Mouse (Mus musculus) neural tube, embryonic 13.5 days (tissue): ENCODE results near the gene Impdh2. TPM values are rescaled to one million over a fixed set of nuclear protein-coding genes. Genes with fewer than 3 reads are reported as not detected.

Experiments
- ATAC-seq: fragments of 200-750 bp; cut with Nextera tagmentation; 2 replicates; pipeline ENCODE4 v1.8.0; 2017; ENCODE audit warnings: low read depth, mild to moderate bottlenecking, moderate TSS enrichment, moderate library complexity
- H3K27ac ChIP-seq: fragments of 300-500 bp; sonication (generic); replicated peaks from 2 replicates; pipeline ENCODE4 v1.5.1; 2015; ENCODE audit warnings: moderate library complexity, mild to moderate bottlenecking, inconsistent platforms
- H3K27me3 ChIP-seq: fragments of 300-500 bp; sonication (generic); 2 replicates; pipeline ENCODE4 v1.6.1; 2015; ENCODE audit warnings: mild to moderate bottlenecking, inconsistent platforms
- H3K36me3 ChIP-seq: fragments of 300-500 bp; sonication (generic); 2 replicates; pipeline ENCODE4 v1.6.1; 2015; ENCODE audit warnings: mild to moderate bottlenecking, inconsistent platforms
- H3K4me1 ChIP-seq: fragments of 300-500 bp; sonication (generic); replicated peaks from 2 replicates; pipeline ENCODE4 v1.6.1; 2015; ENCODE audit warnings: inconsistent platforms
- H3K4me2 ChIP-seq: fragments of 300-500 bp; sonication (generic); 2 replicates; pipeline ENCODE4 v1.6.1; 2015; ENCODE audit warnings: inconsistent platforms, mild to moderate bottlenecking, moderate library complexity
- H3K4me3 ChIP-seq: fragments of 300-500 bp; sonication (generic); 2 replicates; pipeline ENCODE4 v1.5.1; 2015; ENCODE audit warnings: mild to moderate bottlenecking, inconsistent platforms
- H3K9ac ChIP-seq: fragments of 300-500 bp; sonication (generic); 2 replicates; pipeline ENCODE4 v1.6.1; 2015; ENCODE audit warnings: moderate library complexity, mild to moderate bottlenecking, inconsistent platforms
- H3K9me3 ChIP-seq: fragments of 300-500 bp; sonication (generic); 2 replicates; pipeline ENCODE4 v1.6.1; 2016; ENCODE audit warnings: inconsistent platforms
- WGBS: fragments of 180-500 bp; shearing (Covaris S2); methylation state at CpG from one replicate; pipeline ENCODE4 v1.1.7; 2015; 5-methylcytosine and 5-hydroxymethylcytosine counted together
- polyA plus RNA-seq: library from polyadenylated mRNA; unstranded; fragments of >200 nt; fragmentation: Nextera tagmentation; extraction: Ambion mirVana; gene quantifications from 2 replicates; pipeline ENCODE4 v1.2.1, GENCODE M21; 2015

Gene Impdh2
- polyA plus RNA-seq, 1 experiment from 2014 or later, result 112 TPM

DNA sequence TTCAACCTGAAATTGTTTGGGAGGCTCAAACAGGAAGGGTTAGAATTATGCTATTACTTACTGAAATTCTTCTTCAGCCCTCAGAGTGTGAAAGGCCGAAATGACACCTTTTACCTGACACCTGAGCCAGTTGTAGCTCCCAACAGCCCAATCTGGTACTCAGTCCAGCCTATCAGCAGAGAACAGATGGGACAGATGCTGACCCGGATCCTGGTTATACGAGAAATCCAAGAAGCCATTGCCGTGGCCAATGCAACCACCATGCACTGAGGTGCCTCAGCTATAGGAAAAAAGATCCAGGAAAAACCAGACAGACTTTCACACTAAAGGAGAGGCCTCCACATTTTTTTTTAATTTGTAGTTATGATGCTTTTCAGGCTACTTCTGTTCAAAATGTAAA lies 917 bp upstream of the Impdh2 start:
- Histone ChIP-seq H3K4me2 (no peak overlapping the region), H3K4me1 (peaks cover 20% of the 10 kb centered on the region), H3K9me3 (no peaks in the 10 kb centered on the region), H3K27me3 (no peaks in the 10 kb centered on the region), H3K4me3 (no peak overlapping the region), H3K9ac (no peak overlapping the region), H3K27ac (no peak overlapping the region), H3K36me3 (peaks cover 77% of the 10 kb centered on the region)
- no peak for ATAC-seq
- 90% methylated on average over 4 of the region's 4 CpGs for WGBS

DNA sequence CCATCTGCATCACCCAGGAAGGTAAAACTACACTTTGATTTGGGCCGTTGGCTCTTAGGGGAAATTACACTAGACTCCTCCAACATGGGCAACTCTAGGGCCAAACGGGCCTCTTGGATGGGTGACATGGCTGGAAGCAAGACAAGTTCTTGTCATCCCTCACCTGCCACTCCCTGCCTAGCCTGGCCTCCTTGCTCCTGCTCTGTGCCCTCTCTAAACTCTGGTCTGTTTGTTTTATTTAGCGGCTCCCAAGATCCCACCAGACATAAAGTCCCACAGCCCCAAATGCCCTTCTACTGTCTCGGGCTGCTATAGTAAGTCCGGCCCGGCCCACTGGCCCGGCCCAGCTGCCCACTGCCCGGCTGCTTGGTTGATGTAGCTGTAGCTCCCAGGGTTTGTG lies 3.6 kb downstream of the Impdh2 start:
- H3K4me1 ChIP-seq, result peaks cover 45% of the 10 kb centered on the region
- H3K4me2 ChIP-seq, result no peak overlapping the region
- WGBS, result 93% methylated on average over 8 of the region's 8 CpGs
- H3K4me3 ChIP-seq, result no peak overlapping the region
- H3K27ac ChIP-seq, result no peak overlapping the region
- no peak overlapping the region for H3K9ac ChIP-seq
- H3K9me3 ChIP-seq, result no peaks in the 10 kb centered on the region
- H3K27me3 ChIP-seq, result no peaks in the 10 kb centered on the region
- H3K36me3 ChIP-seq, result peaks cover 53% of the 10 kb centered on the region
- no peak for ATAC-seq

DNA sequence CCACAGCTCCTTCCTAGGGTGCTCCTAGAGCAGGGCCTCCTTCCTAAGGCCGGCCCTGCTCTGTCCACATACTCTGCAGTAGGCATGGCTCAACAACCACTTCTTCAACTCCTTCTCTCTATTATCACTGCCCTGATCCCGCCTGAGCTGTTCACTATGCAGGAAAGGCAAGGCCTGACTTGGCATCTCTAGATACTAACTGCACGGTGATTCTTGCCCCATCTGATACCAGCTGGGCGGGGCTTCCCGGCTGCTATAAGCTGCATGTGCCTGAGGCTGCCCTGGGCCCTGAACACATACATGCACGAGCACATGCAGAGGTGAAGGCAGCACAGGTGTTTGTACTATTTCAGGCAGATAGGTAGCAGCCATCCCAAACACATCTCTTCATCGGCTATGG lies 4.0 kb downstream of the Impdh2 start:
- H3K27ac ChIP-seq, result no peak overlapping the region

DNA sequence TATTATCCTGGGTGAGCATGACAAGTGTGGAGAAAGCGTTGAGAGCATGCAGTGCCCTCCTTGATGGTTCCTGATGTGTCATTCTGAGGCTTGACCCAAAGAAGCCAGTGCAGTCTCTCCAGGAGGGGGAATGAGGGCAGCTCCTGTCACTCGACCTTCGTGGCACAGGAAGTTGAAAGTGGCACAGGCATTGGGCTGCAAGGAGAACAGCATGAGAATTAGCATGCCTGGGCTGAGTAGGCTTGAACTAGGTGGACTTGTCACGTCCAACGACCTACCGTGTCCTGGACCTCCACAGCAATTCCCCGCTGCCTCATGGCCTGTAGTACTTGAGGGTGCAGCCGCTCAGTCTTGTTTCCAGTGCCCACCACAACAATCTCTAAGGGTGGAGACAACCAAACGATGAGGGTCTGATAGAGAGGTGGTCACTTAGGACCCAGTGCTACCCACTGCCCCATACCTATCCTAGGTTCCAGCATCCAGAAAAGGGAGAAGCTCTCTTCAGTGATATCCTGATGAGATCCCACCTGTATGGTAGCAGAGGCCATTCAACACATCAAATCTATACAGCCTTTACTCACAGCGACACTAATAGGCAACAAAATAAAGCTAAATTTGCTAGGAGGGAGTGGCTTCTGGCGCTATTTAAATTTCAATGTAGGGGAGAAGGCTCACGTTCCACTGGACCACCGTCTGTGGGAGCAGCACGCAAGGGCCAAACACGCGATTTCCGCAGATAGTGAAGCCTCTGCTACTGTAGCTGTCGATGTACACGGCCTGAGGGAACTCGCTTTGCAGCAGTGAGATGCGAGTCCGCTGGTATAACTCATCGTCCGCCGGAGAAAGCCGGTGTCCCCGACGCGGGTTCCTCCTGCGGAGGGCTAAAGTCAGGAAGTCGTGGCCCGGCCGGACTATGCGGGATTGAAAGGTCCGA lies 6.1 kb downstream of the Impdh2 start:
- peak; percentile 0; the same call in 1 of the 2 replicates for ATAC-seq
- Histone ChIP-seq H3K4me2 (peak overlapping the region; percentile 93), H3K36me3 (peaks cover 50% of the 10 kb centered on the region), H3K9ac (peak overlapping the region; percentile 82), H3K27me3 (no peaks in the 10 kb centered on the region), H3K9me3 (no peaks in the 10 kb centered on the region), H3K27ac (peak overlapping the region; percentile 96), H3K4me3 (peak overlapping the region; percentile 71), H3K4me1 (peaks cover 59% of the 10 kb centered on the region)
- 13% methylated on average over 35 of the region's 35 CpGs for WGBS

More for the DNA sequence above, 4.0 kb downstream of the Impdh2 start:
- H3K4me3 ChIP-seq, result no peak overlapping the region
- H3K36me3 ChIP-seq, result peaks cover 49% of the 10 kb centered on the region
- peaks cover 48% of the 10 kb centered on the region for H3K4me1 ChIP-seq
- no peak for ATAC-seq
- H3K9me3 ChIP-seq, result no peaks in the 10 kb centered on the region
- no peaks in the 10 kb centered on the region for H3K27me3 ChIP-seq
- no peak overlapping the region for H3K4me2 ChIP-seq
- WGBS, result 92% methylated on average over 7 of the region's 7 CpGs
- H3K9ac ChIP-seq, result no peak overlapping the region

DNA sequence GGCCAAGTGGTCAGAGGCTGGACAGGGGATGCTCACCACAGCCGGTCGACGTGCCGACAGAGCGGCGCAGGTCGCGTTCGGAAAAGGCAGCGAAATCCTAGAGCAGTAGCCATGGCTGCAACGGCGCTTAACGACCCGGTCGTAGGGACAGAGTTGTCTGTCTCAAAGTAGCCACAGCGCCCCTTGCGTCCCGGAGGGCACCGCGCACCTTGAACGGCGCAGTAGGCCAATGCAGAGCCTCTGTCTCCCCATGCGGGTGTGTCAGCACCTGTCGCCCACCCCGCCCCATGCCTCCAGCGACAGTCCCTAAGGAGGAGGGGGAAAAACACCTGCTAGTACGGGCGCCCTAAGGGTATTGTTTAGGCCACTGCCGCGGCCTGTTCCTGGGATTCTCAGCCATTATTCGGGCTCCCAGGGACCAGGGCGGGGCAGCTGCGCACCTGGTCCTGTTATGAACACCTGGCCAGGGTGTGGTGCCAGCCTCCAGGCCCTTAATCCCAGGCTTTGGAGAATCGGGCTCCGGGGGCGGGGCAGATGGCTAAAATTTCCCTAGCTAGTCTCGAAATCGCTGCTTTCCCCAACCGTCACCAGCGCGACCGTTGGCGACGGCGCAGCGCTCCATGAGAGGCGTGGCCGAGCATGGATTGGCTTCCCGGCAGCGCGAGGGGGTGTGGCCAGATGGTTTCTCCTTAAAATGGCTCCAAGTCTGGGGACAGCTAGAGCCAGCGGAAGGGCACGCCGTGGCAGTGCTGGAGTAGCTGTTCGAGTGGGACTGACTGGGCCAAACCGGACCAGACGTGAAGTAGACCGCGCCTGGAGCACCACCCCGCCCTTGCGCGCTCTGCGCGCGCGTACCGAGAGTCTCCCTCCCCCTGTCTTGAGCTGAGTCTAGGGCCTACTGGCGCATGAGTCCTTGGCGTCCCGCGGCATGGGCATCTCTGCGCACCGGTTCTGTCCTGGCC lies 7.0 kb downstream of the Impdh2 start, which contains the start of gene Ndufaf3:
Ndufaf3 (minus strand) TSS at position 620 of the 962 bp plus-strand sequence.
- H3K27ac ChIP-seq, result peak within 1 kb of the TSS; percentile 96
- peak within 1 kb of the TSS; percentile 93 for H3K4me2 ChIP-seq
- peak within 1 kb of the TSS; percentile 82 for H3K9ac ChIP-seq
- peaks cover 53% of the 10 kb centered on the region for H3K36me3 ChIP-seq
- no peaks in the 10 kb centered on the region for H3K9me3 ChIP-seq
- ATAC-seq, result peak; percentile 87
- peaks cover 49% of the 10 kb centered on the region for H3K4me1 ChIP-seq
- no peaks in the 10 kb centered on the region for H3K27me3 ChIP-seq
- peak within 1 kb of the TSS; percentile 71 for H3K4me3 ChIP-seq
- WGBS, result under 1% methylated on average over 73 of the region's 73 CpGs

DNA sequence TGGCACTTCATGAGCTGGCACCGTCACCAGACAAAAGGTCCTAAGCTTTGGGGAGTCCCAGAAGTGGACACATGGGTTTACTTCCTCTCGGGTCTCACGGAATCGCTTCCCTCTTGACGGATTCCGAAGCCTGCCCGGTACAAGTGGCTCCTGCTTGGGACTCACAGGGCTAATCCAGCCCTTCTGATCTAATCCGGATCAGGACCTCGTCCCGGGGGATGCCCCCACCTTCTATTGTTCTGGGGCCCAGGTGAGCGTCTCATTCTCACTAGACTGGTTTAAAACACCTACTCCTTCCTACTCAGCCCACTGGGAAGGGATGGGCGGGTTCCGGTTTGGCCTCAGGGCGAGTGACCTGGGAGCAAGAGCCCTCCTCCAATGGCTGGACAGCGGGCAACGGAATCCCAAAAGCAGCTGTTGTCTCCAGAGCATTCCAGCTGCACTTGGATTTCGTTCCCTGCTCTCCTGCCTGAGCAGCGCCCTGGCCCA lies 7.9 kb downstream of the Impdh2 start:
- H3K9me3 ChIP-seq, result no peaks in the 10 kb centered on the region
- H3K36me3 ChIP-seq, result peaks cover 55% of the 10 kb centered on the region
- peak overlapping the region; percentile 93 for H3K4me2 ChIP-seq
- H3K27me3 ChIP-seq, result no peaks in the 10 kb centered on the region
- H3K9ac ChIP-seq, result peak overlapping the region; percentile 82
- WGBS, result 9% methylated on average over 18 of the region's 18 CpGs
- peak overlapping the region; percentile 96 for H3K27ac ChIP-seq
- H3K4me3 ChIP-seq, result peak overlapping the region; percentile 71
- no peak for ATAC-seq
- H3K4me1 ChIP-seq, result peaks cover 48% of the 10 kb centered on the region

DNA sequence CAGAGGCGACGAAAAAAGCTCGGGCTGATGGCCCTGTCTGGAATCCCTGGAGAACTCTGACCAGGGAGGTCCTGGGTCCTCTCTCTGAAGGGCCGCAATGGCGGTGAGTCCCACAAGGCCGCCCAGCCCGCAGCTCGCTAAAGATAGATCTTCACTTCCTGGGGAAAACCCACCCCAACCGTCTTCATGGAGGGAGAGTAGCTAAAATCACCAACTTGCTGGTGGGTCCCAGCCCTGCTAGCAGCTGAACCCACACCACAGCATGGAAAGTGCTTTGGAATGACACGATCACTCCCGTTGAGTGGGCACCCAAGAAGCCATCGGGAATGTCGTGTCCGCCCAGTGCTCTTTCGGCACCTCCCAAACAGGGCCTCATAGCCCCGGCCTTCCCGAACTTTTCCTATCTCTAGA lies 8.4 kb downstream of the Impdh2 start:
- peaks cover 53% of the 10 kb centered on the region for H3K4me1 ChIP-seq

DNA sequence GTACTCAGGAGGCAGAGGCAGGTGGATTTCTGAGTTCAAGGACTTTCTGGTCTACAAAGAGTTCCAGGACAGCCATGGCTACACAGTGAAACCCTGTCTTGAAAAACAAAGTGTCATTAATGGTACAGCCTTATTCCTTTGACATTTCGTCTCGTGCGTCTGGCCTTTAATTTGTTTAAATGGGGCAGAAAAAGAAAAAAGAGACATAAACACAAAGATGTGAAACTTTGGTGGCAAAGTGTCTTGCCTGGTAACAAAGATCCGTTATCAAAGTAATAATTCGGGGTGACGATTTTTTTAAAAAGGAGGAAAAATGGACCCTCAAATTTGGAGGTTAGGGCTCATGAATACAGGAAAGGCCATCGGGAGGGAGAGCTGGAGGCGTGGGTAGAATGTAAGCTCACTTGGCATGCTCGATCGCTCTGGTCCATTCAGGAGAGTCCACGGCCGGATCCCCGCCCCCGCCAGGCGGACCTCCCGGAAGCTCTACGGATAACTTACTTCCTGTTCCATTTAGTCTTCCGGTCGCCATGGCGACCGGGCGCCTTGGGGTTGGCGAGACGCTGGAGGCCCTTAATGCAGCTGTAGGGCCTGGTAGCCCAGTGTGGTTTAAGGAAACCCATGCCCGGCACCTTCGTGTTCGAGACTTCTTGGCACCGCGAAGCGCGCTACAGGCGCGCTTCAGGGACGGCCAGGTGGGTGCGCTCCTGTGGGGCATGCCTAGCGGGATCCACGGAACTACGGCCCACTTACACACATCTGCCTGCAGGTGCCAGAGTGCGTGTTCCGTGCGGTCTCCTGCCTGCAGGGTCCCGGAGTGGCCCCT lies 9.5 kb downstream of the Impdh2 start, which contains the start of gene Dalrd3:
Dalrd3 (plus strand) TSS at position 506 of the 826 bp plus-strand sequence.
- Histone ChIP-seq H3K9me3 (no peaks in the 10 kb centered on the region), H3K27me3 (no peaks in the 10 kb centered on the region), H3K4me3 (peak within 1 kb of the TSS; percentile 67), H3K27ac (peak within 1 kb of the TSS; percentile 77), H3K9ac (peak within 1 kb of the TSS; percentile 75), H3K4me2 (peak within 1 kb of the TSS; percentile 98), H3K36me3 (peaks cover 55% of the 10 kb centered on the region), H3K4me1 (peaks cover 64% of the 10 kb centered on the region)
- WGBS, result 6% methylated on average over 42 of the region's 42 CpGs
- ATAC-seq, result peak; percentile 58

More for the DNA sequence above, 8.4 kb downstream of the Impdh2 start:
- no peaks in the 10 kb centered on the region for H3K9me3 ChIP-seq
- H3K4me2 ChIP-seq, result peak overlapping the region; percentile 93
- no peak for ATAC-seq
- H3K4me3 ChIP-seq, result peak overlapping the region; percentile 71
- 81% methylated on average over 17 of the region's 17 CpGs for WGBS
- peaks cover 55% of the 10 kb centered on the region for H3K36me3 ChIP-seq
- no peaks in the 10 kb centered on the region for H3K27me3 ChIP-seq
- peak overlapping the region; percentile 82 for H3K9ac ChIP-seq
- H3K27ac ChIP-seq, result no peak overlapping the region

DNA sequence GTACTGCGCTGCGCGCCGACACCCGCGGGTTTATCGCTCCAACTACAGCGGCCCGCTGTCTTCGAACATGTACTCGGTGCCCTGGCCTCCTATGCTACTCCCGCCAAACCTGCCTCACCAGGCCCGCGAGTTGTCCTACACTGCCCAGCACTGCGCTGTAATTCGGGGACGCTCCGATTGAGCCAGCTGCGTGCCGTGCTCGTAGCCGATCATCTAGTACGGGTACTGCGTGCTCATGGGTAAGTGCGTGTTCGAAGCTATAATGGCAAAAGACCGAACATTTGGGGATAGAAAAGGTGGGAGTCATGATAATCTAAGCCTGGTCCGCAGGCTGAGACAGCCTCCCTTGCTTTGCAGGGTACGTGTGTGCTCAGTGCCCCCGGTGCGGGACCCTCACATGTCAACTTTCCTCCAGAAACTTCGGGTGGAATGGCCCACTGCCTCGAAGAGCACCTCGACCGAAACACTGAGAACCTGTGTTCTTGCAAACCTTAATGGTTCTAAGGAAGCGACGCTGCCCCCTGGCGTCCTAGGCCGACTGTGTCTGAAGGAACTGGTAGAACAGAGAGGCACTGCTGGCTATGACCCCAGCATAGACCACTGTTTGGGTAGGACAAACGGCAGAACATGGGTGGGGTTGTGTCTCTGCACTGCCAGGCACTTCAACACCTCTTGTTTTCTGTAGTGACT lies 10.3 kb downstream of the Impdh2 start:
- WGBS, result 2% methylated on average over 40 of the region's 40 CpGs
- Histone ChIP-seq H3K4me1 (peaks cover 70% of the 10 kb centered on the region), H3K36me3 (peaks cover 55% of the 10 kb centered on the region), H3K9me3 (no peaks in the 10 kb centered on the region), H3K27ac (peak overlapping the region; percentile 77), H3K27me3 (no peaks in the 10 kb centered on the region), H3K9ac (peak overlapping the region; percentile 75), H3K4me3 (peak overlapping the region; percentile 67), H3K4me2 (peak overlapping the region; percentile 98)
- no peak; the same call in 1 of the 2 replicates for ATAC-seq

DNA sequence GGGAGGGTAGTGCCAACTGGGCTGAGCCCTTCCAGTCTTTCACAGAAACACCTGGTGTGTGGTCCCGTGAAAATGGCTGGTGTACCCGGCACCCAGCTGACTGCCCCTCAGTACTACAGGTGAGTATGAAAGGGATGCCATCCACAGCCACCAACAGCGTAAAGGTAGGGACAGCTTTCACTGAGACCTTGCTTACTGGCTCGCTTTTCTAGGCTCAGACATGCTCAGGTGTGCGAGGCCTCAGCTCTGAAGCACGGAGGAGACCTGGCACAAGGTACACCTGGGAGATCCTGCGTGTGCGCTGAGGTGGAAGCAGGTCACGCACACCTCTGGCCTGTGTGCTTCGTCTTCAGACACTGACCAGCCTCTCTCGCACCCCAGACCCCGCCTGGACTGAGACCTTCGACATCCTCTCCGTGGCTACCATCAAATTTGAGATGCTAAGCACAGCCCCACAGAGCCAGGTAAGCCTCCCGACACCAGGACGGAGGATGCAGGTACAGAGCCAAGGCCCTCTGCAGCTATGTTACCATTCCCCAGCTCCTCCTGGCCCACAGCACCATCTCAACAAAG lies 11.4 kb downstream of the Impdh2 start:
- Histone ChIP-seq H3K9ac (0 out of 2 replicates have a peak overlapping the region, but pooled peaks have one; percentile 12), H3K9me3 (no peaks in the 10 kb centered on the region), H3K4me2 (no peak overlapping the region), H3K27ac (no peak overlapping the region), H3K27me3 (no peaks in the 10 kb centered on the region), H3K4me1 (peaks cover 70% of the 10 kb centered on the region), H3K4me3 (no peak overlapping the region), H3K36me3 (peaks cover 61% of the 10 kb centered on the region)
- ATAC-seq, result no peak
- WGBS, result 94% methylated on average over 16 of the region's 16 CpGs
